Mouse (Mus musculus): ENCODE measurements at regions not wholly inside any gene's neighbourhood (a gene's known extent, or its start where the extent isn't known, plus 50 kb on each side); places are given as distances from the start of the nearest gene placed in this dataset.
A peak's percentile ranks its signal among the peaks of the same experiment; 100 is the strongest.

- H3K27ac ChIP-seq: no peak overlapping the region
- WGBS: 47% methylated on average over 12 of the region's 12 CpGs
- no peak for ATAC-seq (ENCODE audit: borderline replicate concordance, extremely low read depth, low FRiP score, low TSS enrichment)
These were observed 58.6 kb downstream of the Isg20 start for GRCm38 (mm10) chr7:78971644-78972313.

GRCm38 (mm10) chr7:78989751-78990206 lies 63.5 kb upstream of the Acan start:
- Histone ChIP-seq H3K9ac (no peak overlapping the region), H3K4me2 (peak overlapping the region; percentile 72), H3K27me3 (peaks cover 9% of the 10 kb centered on the region; the same call in 1 of the 2 replicates), H3K36me3 (no peaks in the 10 kb centered on the region), H3K4me3 (peak overlapping the region; percentile 32), H3K9me3 (no peaks in the 10 kb centered on the region), H3K27ac (no peak overlapping the region), H3K4me1 (peaks cover 8% of the 10 kb centered on the region; the same call in 1 of the 2 replicates)
- 37% methylated on average over 5 of the region's 5 CpGs for WGBS
- ATAC-seq (ENCODE audit: borderline replicate concordance, extremely low read depth, low FRiP score, low TSS enrichment): peak; percentile 31; the same call in 1 of the 2 replicates

More at GRCm38 (mm10) chr7:78971644-78972313, 58.6 kb downstream of the Isg20 start:
- Histone ChIP-seq H3K9ac (no peak overlapping the region), H3K4me3 (no peak overlapping the region), H3K4me2 (no peak overlapping the region), H3K9me3 (no peaks in the 10 kb centered on the region), H3K36me3 (no peaks in the 10 kb centered on the region), H3K4me1 (no peaks in the 10 kb centered on the region), H3K27me3 (no peaks in the 10 kb centered on the region)

GRCm38 (mm10) chr7:78990302-78991038 lies 62.8 kb upstream of the Acan start:
- Histone ChIP-seq H3K4me1 (peaks cover 8% of the 10 kb centered on the region; the same call in 1 of the 2 replicates), H3K9ac (no peak overlapping the region), H3K27me3 (peaks cover 9% of the 10 kb centered on the region; the same call in 1 of the 2 replicates), H3K27ac (no peak overlapping the region), H3K4me2 (peak overlapping the region; percentile 72), H3K4me3 (peak overlapping the region; percentile 32), H3K36me3 (no peaks in the 10 kb centered on the region), H3K9me3 (no peaks in the 10 kb centered on the region)
- 3% methylated on average over 27 of the region's 27 CpGs for WGBS
- peak; percentile 78; the same call in 1 of the 2 replicates for ATAC-seq (ENCODE audit: borderline replicate concordance, extremely low read depth, low FRiP score, low TSS enrichment)

- H3K9ac ChIP-seq: no peak overlapping the region
- WGBS: 65% methylated on average over 7 of the region's 7 CpGs
- no peak overlapping the region for H3K27ac ChIP-seq
- peaks cover 9% of the 10 kb centered on the region; the same call in 1 of the 2 replicates for H3K27me3 ChIP-seq
- H3K9me3 ChIP-seq: no peaks in the 10 kb centered on the region
- H3K4me2 ChIP-seq: no peak overlapping the region
- H3K4me3 ChIP-seq: no peak overlapping the region
- ATAC-seq (ENCODE audit: borderline replicate concordance, extremely low read depth, low FRiP score, low TSS enrichment): no peak
- peaks cover 8% of the 10 kb centered on the region; the same call in 1 of the 2 replicates for H3K4me1 ChIP-seq
- no peaks in the 10 kb centered on the region for H3K36me3 ChIP-seq
These were observed 60.3 kb upstream of the Acan start for GRCm38 (mm10) chr7:78992991-78993390.

- Histone ChIP-seq H3K4me2 (no peak overlapping the region), H3K4me1 (peaks cover 8% of the 10 kb centered on the region; the same call in 1 of the 2 replicates), H3K9ac (no peak overlapping the region), H3K9me3 (no peaks in the 10 kb centered on the region), H3K27ac (no peak overlapping the region), H3K4me3 (no peak overlapping the region), H3K36me3 (no peaks in the 10 kb centered on the region), H3K27me3 (peaks cover 7% of the 10 kb centered on the region; the same call in 1 of the 2 replicates)
- 76% methylated on average over 8 of the region's 8 CpGs for WGBS
- ATAC-seq (ENCODE audit: borderline replicate concordance, extremely low read depth, low FRiP score, low TSS enrichment): no peak
These were observed 59.1 kb upstream of the Acan start for GRCm38 (mm10) chr7:78994134-78994533.

- Histone ChIP-seq H3K27me3 (peaks cover 7% of the 10 kb centered on the region; the same call in 1 of the 2 replicates), H3K9ac (no peak overlapping the region), H3K27ac (no peak overlapping the region), H3K4me3 (no peak overlapping the region), H3K9me3 (no peaks in the 10 kb centered on the region), H3K36me3 (no peaks in the 10 kb centered on the region), H3K4me2 (no peak overlapping the region), H3K4me1 (peaks cover 8% of the 10 kb centered on the region; the same call in 1 of the 2 replicates)
- 78% methylated on average over 2 of the region's 2 CpGs for WGBS
- no peak for ATAC-seq (ENCODE audit: borderline replicate concordance, extremely low read depth, low FRiP score, low TSS enrichment)
These were observed 58.2 kb upstream of the Acan start for GRCm38 (mm10) chr7:78995034-78995433.

- 48% methylated on average over 4 of the region's 4 CpGs for WGBS
- H3K27me3 ChIP-seq: peaks cover 5% of the 10 kb centered on the region; the same call in 1 of the 2 replicates
- ATAC-seq (ENCODE audit: borderline replicate concordance, extremely low read depth, low FRiP score, low TSS enrichment): no peak
These were observed 57.5 kb upstream of the Acan start for GRCm38 (mm10) chr7:78995820-78996219.

More at GRCm38 (mm10) chr7:78995820-78996219, 57.5 kb upstream of the Acan start:
- Histone ChIP-seq H3K9ac (no peak overlapping the region), H3K9me3 (no peaks in the 10 kb centered on the region), H3K36me3 (no peaks in the 10 kb centered on the region), H3K4me1 (no peaks in the 10 kb centered on the region), H3K4me3 (no peak overlapping the region), H3K27ac (no peak overlapping the region), H3K4me2 (no peak overlapping the region)

Data from lung, embryonic 15.5 days (tissue).